Mouse (Mus musculus) forebrain, embryonic 11.5 days (tissue): ENCODE results near the gene Abcg3. TPM values are rescaled to one million over a fixed set of nuclear protein-coding genes. Genes with fewer than 3 reads are reported as not detected.
"Not testable (repeated sequence)": the region's sequence is repeated elsewhere in the genome, so short reads cannot be mapped to it uniquely, and the experiment has no call there.

Experiments used
- ATAC-seq: fragments of 200-750 bp; cut with Nextera tagmentation; replicated peaks from 2 replicates; pipeline ENCODE4 v1.8.0; 2017; ENCODE audit warnings: moderate TSS enrichment; ENCODE audit not compliant: low FRiP score
- DNase-seq: peaks from one replicate; pipeline ENCODE4 v3.0.0-alpha.2; 2017; ENCODE audit warnings: low spot score
- H3K27ac ChIP-seq: fragments of 300-500 bp; sonication (generic); 2 replicates; pipeline ENCODE4 v1.5.1; 2014; ENCODE audit warnings: low read depth, low read length
- H3K27me3 ChIP-seq: fragments of 300-500 bp; sonication (generic); 2 replicates; pipeline ENCODE4 v1.6.1; 2014; ENCODE audit warnings: mild to moderate bottlenecking, low read length, mixed read lengths; ENCODE audit not compliant: control insufficient read depth, insufficient read depth
- H3K36me3 ChIP-seq: fragments of 300-500 bp; sonication (generic); 2 replicates; pipeline ENCODE4 v1.6.1; 2014; ENCODE audit warnings: mild to moderate bottlenecking, low read length, moderate library complexity, mixed read lengths; ENCODE audit not compliant: control insufficient read depth, insufficient read depth
- H3K4me1 ChIP-seq: fragments of 300-500 bp; sonication (generic); replicated peaks from 2 replicates; pipeline ENCODE4 v1.6.1; 2014; ENCODE audit warnings: low read length, mixed read lengths; ENCODE audit not compliant: control insufficient read depth, insufficient read depth
- H3K4me2 ChIP-seq: fragments of 300-500 bp; sonication (generic); 2 replicates; pipeline ENCODE4 v1.6.1; 2014; ENCODE audit warnings: low read depth, mild to moderate bottlenecking, low read length, moderate library complexity, mixed read lengths; ENCODE audit not compliant: severe bottlenecking
- H3K4me3 ChIP-seq: fragments of 300-500 bp; sonication (generic); 2 replicates; pipeline ENCODE4 v1.5.1; 2014; ENCODE audit warnings: low read depth, low read length
- H3K9ac ChIP-seq: fragments of 300-500 bp; sonication (generic); 2 replicates; pipeline ENCODE4 v1.6.1; 2014; ENCODE audit warnings: low read length
- H3K9me3 ChIP-seq: fragments of 300-500 bp; sonication (generic); 2 replicates; pipeline ENCODE4 v1.6.1; 2016; ENCODE audit warnings: low read length, mixed read lengths; ENCODE audit not compliant: control insufficient read depth
- WGBS: fragments of 180-500 bp; shearing (Covaris S2); extraction: QIAGEN DNeasy Blood & Tissue Kit; methylation state at CpG from one replicate; pipeline ENCODE4 v1.1.7; 2014; 5-methylcytosine and 5-hydroxymethylcytosine counted together
- polyA plus RNA-seq: library from polyadenylated mRNA; unstranded; fragments of >200 nt; fragmentation: Nextera tagmentation; extraction: Ambion mirVana; gene quantifications from 2 replicates; pipeline ENCODE4 v1.2.1, GENCODE M21; 2014

Abcg3 gene
- polyA plus RNA-seq, 1 experiment from 2014 or later, result 0.07 TPM

GRCm38 (mm10) chr5:104955208-104955607 lies 27.3 kb downstream of the Abcg3 start:
- Histone ChIP-seq H3K9ac (no peak overlapping the region), H3K27ac (no peak overlapping the region), H3K4me1 (no peaks in the 10 kb centered on the region), H3K4me3 (no peak overlapping the region), H3K36me3 (no peaks in the 10 kb centered on the region), H3K9me3 (no peaks in the 10 kb centered on the region), H3K4me2 (no peak overlapping the region), H3K27me3 (no peaks in the 10 kb centered on the region)
- no peak for ATAC-seq
- DNase-seq, result no peak
- WGBS, result 92% methylated on average over 3 of the region's 3 CpGs

GRCm38 (mm10) chr5:104946951-104947350 lies 35.6 kb downstream of the Abcg3 start:
- no peak overlapping the region for H3K4me2 ChIP-seq
- no peak overlapping the region for H3K27ac ChIP-seq
- ATAC-seq (no peak), DNase-seq (no peak)
- no peaks in the 10 kb centered on the region for H3K9me3 ChIP-seq
- 80% methylated on average over 1 of the region's 1 CpGs for WGBS
- H3K27me3 ChIP-seq, result no peaks in the 10 kb centered on the region
- no peak overlapping the region for H3K9ac ChIP-seq
- no peaks in the 10 kb centered on the region for H3K4me1 ChIP-seq
- H3K4me3 ChIP-seq, result no peak overlapping the region
- no peaks in the 10 kb centered on the region for H3K36me3 ChIP-seq

GRCm38 (mm10) chr5:104934148-104934547 lies 48.4 kb downstream of the Abcg3 start:
- H3K9ac ChIP-seq, result no peak overlapping the region
- H3K4me3 ChIP-seq, result no peak overlapping the region
- H3K9me3 ChIP-seq, result no peaks in the 10 kb centered on the region
- no peaks in the 10 kb centered on the region for H3K36me3 ChIP-seq
- no peaks in the 10 kb centered on the region for H3K27me3 ChIP-seq
- no peak overlapping the region for H3K4me2 ChIP-seq
- 84% methylated on average over 7 of the region's 7 CpGs for whole genome bisulfite sequencing
- H3K4me1 ChIP-seq, result no peaks in the 10 kb centered on the region
- ATAC-seq (no peak), DNase-seq (no peak)
- H3K27ac ChIP-seq, result no peak overlapping the region

- 93% methylated on average over 5 of the region's 5 CpGs for WGBS
- not testable (repeated sequence) for H3K9me3 ChIP-seq, H3K4me3 ChIP-seq, H3K9ac ChIP-seq, H3K4me1 ChIP-seq, ATAC-seq, DNase-seq, H3K27me3 ChIP-seq, H3K27ac ChIP-seq, H3K36me3 ChIP-seq, H3K4me2 ChIP-seq
Measured at GRCm38 (mm10) chr5:104906556-104906955, 76.0 kb downstream of the Abcg3 start.

Other genes starting within 250 kb of the Abcg3 start
- 2.7 and 3.0 TPM in 2 replicates for gene Zfp951, start 122.6 kb downstream of the Abcg3 start, polyA plus RNA-seq
- gene Gbp9, start 156.8 kb upstream of the Abcg3 start, polyA plus RNA-seq, result 0.67 and 0.90 TPM in 2 replicates
- 0.23 TPM in 1 of 2 replicates, not detected in the other for gene Gbp8, start 156.8 kb upstream of the Abcg3 start, polyA plus RNA-seq
- 0.17 and 0.81 TPM in 2 replicates for gene Gbp4, start 156.9 kb upstream of the Abcg3 start, polyA plus RNA-seq